Mouse (Mus musculus) left cerebral cortex, adult 18-20 months (tissue): ENCODE data around the gene Mecom. TPM values are rescaled to one million over a fixed set of nuclear protein-coding genes. Genes with fewer than 3 reads are reported as not detected.

Experiments
- DNase-seq, 2 experiments: peaks; one replicate each; pipeline ENCODE4 v3.0.0; 2021 to 2022; ENCODE audit warnings: low spot score in 2 of 2, mixed read lengths in 1 of 2
- total RNA-seq, 2 experiments: library from RNA; stranded (reverse); gene quantifications; 2 replicates each; pipeline ENCODE4 v1.2.3; 2021

The Mecom gene
- total RNA-seq, 2 experiments from 2014 or later, result 3.5 to 4.2 TPM

GRCm38 (mm10) chr3:30157128-30157670 is 390.6 kb downstream of the Mecom start:
- no peak for DNase-seq

- no peak for DNase-seq
Observed at GRCm38 (mm10) chr3:30154390-30154789, 393.4 kb downstream of the Mecom start.

GRCm38 (mm10) chr3:30153923-30154331 is 393.9 kb downstream of the Mecom start:
- DNase-seq, result no peak

GRCm38 (mm10) chr3:30150071-30150470 is 397.7 kb downstream of the Mecom start:
- DNase-seq, result no peak

DNA sequence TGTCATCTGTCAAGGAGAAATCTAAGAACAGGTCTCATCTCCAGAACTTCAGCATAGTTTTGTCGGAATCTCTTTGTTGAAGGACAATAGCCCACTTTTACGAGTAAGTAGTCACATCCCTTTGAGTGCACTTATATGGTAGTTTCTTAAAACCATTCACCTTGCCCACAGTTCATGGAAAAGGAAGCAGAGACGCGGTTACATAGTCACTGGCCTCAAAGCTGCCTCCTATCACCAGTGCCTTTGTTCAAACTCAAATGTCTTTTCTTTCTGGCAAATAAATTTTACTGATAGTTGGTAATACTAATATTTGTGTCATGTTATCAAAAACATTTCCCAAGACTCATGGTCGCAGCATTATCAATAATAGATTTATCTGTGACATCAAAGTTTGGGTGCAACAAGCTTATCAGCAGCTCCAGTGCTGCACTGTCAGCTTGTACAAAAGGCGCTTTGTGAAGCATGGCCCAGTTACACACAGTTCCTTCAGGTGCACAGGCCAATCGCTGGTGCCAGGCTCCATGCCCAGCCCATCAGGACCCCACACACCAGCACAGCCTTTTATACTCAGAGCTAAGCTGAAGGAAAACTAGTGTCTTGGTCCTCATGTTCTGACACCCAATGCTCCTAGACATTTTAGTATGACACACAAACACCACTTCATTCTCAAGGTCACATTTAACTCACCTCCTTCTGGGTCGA is 399.3 kb downstream of the Mecom start:
- DNase-seq, result no peak

DNA sequence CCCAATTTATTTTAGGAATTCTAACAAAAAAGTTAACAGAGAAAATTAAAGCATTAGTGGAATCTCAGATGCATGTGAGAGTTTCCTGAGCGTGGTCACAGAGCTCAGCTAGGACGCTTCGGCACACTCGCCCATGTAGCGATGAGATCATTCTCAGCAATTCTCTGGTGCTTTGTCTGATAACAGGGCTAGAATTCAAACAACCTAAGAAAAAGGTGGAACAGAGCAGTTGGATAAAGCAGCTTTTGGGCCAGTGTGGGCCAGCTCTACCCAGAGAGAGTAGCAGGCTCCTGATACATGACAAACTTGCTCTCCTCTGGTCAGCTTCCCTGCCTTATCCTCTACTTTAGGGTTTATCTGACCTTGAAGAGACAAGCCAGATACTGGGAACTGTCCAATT is 402.8 kb downstream of the Mecom start:
- DNase-seq, result no peak

DNA sequence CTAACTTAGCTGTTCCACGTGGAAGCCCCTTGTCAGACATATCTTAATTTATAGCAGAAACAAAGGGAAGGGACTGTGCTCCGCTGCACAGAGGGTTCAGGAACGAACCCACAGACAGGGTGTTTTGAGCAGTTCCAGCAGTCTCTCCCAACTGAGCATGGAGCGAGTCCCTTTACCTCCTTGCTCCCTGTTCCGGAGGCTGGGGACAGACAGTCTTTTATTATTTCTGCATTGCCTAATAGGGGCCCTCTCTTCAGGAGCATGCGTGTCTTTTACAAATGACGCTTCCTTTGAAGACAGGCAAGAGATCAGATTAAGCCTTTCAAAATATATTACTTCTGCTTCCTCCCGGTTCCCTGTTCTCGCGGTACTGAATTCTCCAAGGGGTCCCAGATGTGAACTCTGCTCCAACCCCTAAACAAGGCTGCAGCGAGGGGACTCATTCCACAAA is 403.8 kb downstream of the Mecom start:
- no peak for DNase-seq

DNA sequence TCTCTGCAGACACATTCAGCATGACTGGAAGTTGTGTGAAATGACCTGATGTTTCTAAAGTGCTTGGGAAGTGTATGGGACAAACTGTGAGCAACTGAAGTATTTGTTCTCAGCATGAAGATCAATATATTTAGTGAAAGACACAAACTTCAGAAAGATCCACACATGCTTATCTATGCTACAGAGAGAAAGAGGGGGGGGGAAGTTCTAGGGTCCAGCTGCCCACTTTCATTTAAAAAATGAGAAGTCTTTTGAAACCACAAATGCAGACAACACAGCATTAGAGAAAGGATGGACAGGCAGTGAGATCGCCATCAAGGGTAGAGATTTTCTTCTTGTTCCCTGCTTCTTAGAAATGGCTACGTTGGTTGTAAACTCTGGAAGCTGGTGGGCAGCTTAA is 404.4 kb downstream of the Mecom start:
- DNase-seq, result no peak

GRCm38 (mm10) chr3:30140349-30140748 is 407.5 kb downstream of the Mecom start:
- DNase-seq, result no peak

DNA sequence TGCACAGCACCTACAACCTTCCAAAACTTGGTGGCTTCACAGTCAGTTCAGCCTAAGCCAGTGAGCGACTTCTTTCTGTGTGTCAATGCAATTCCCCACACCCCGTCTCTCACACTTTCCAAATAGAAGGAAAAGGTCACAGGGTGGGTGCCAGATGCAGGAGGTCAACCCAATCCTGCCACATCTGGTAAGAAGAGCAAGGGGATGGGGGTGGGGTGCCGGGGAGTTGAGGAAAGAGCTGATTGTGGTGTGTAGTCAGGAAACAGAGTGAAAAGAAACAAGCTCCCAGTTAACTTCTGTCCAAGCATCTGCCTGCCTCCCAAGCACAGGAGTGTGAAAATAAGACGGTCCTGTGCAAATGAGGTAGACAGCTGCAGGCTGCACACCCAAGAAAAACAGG is 408.1 kb downstream of the Mecom start:
- DNase-seq, result no peak

DNA sequence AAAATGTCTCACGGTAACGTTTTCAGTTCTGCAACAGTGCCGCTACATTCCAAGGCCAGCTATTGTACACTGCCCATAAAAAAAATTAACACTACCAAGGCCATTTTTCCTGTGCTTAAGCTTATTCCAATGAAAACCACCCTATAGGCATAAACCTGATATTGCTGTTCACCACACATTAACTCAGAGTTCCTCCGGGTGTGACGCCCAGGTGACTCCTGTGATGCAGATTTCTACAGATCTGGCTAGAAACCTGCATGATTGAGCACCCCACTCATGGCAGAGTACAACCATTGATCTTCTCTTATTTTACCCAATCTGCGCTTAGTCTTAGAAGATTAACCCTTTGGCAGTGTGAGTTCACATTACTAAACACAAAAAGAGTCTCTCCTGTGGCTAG is 409.2 kb downstream of the Mecom start:
- DNase-seq, result no peak

GRCm38 (mm10) chr3:30135857-30136256 is 412.0 kb downstream of the Mecom start:
- DNase-seq, result no peak

DNA sequence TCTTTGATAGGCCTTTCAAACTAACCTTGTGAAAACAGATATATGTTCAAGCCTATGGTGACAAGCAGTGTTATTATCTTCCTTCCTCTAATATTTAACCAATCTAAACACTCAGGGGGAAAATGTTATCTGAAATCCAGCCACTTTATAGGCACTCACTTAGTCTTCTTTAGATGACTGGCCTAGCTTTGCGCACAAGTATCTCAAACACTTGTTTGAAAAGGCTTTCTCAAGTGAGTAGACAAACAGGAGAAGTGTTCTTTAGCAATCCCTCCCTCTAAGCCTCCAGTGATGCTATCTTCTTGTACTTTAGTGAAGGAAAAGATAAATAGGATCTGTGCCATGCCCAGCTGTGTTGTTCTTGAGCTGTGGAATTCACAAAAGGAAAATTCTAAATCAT is 412.7 kb downstream of the Mecom start:
- no peak for DNase-seq

DNA sequence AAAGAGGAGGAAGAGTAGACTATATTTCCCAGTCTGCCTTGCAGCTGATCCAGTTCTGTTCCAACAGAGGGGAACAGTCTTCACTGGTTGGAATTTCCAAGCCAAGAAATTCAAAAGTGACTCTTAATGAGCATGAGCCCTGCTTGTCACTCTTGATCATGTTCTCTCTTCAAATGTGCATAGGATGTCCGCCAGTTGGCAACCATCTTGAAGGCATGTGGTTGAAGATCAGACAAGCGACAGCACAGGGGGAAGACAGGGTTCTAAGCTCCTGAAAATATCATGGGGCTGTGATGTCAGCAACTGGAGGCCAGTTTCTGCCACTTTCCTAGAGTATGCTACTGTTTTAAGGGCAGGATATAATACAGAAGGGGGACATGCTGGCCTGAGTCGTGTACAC is 414.8 kb downstream of the Mecom start:
- DNase-seq, result no peak

DNA sequence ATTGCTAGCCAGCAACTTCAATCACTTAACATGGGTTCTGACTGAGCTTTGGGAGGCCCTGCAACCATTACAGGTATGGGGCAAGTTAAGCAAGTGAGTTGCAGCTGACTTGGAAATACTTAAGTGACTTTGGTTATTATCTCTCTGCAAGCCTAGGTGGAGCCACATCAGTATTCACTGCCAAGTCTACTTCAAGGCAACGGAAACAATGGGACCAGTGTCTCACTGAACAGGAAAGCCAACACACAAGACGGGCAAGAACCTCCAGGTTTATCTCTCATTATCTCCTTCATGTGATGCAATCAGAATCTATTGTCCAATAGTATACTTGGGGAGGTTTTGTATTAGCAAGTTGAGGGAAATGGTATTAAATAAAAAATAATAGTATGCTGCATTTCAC is 415.4 kb downstream of the Mecom start:
- no peak for DNase-seq

GRCm38 (mm10) chr3:30130495-30130894 is 417.3 kb downstream of the Mecom start:
- no peak for DNase-seq

GRCm38 (mm10) chr3:30122618-30123017 is 425.2 kb downstream of the Mecom start:
- no peak for DNase-seq

DNA sequence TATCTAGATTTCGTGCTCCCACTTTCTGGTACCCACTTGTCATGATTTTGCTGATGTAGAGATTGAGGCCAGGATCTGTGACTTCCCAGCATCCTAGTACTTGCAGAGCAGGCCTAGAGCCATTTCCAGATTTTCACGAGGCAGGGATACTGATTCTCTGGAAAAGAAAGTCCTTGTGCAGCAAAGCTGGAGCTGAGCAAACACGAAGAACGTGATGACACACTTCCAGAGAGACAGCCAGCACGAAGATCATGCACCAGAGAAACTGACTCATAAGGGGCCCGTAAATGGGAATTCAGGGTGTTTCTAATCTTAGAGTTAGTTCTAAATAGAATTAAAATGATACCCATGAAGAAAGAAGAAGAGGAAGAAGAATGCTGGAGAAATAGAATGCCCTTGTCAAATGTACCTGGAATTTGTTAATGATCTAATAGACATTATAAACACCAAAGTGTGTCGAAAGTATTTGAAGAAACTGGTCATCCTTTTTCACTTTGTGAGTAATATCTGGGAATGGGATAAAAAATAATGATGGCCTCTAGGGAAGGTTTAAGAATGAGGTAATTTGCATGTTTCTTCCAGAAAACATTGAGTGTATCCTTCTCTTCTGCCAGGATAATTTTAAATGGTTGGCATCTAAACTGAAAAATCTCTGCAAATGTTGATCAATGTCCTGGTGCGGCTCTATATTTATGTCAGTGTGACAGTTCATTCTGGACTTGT is 426.9 kb downstream of the Mecom start:
- no peak for DNase-seq

DNA sequence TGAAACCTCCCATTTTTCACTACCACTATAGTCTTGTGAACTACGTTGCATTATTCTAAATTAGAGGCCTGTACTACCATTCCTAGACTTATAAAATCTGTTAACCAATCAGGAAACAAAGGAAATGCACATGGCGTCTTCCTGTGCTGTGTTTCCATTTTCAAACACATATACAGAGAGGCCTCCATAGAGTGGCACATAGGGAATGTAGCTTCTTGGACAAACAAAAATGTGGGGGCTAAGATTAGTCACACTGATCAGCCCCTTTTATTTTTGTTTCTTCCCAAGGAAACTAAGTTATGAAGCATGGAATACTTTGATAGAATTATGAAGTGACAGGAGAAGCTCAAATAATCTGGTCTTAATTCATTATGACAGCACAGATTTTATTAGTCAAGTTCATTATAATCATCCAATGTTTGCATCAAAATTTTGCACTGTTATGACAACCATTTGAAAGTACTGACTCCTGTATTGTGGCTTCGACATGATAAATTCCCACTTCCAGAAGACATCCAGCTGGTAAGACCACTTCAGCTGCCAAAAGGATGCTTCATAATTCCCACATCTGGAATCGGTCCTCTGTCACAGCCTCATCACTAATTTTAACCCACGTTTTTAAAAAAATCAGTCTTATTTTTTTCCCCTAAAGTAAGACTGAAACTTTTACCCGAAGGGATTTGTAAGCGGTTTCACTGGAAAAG is 429.1 kb downstream of the Mecom start:
- no peak for DNase-seq

DNA sequence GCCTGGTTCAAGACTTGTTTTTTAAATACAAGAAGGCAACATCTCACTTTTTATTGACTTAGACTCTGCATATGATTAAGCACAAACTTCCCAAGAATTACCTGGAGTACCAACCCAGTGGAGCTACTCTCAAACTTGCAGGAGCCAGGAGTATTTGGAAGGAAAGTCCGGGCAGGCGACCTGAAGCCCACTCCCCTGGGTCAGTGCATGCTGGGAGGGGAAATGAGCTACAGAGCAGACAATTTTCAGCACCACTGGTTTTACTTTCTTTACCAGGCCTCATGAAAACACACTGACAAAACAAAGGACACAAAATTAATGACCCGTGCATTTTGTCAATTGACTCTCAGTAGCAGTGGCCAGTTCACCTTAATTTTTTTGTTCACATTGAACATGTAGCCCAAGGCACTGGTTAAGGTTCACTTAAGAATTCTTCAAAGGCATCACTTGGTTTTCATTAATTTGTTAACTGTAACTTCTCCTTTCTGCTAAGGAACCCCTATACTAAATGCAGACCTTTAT is 434.5 kb downstream of the Mecom start:
- no peak for DNase-seq

GRCm38 (mm10) chr3:30107945-30108670 is 439.7 kb downstream of the Mecom start:
- DNase-seq, result no peak
